Mouse (Mus musculus): Measurements from ENCODE around the gene Fam205c.

- no peak for TF ChIP-seq EP300 (IDR thresholded peaks at IDR 0.05; ENCODE audit: low read depth)
- TF ChIP-seq CTCF (IDR thresholded peaks at IDR 0.05; ENCODE audit: low read depth): no peak
These were observed 46.7 kb upstream of the Fam205c start for GRCm38 (mm10) chr4:42920726-42921125.

Measured in heart, postnatal 0 days (tissue).